Mouse (Mus musculus): ENCODE measurements around the gene Gm10061.
"Not testable (repeated sequence)": the region's sequence is repeated elsewhere in the genome, so short reads cannot be mapped to it uniquely, and the experiment has no call there.

Gm10061 gene

DNA sequence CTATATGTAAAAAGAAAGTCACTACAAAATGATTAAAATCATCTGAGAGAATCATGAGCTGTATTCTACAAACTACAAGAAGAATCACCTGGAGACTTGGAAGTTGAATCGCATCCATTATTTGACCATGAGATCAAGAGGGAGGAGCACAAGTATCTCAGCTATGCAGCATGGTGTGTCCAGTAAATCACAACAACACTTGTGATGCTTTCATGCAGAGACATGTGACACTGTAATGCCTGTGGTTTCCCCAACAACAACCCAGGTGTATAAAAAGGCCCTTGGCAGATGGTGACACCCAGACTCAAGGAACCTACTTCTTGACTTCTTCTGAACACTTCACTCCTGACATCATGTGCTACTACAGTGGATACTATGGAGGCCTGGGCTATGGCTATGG is at the start of gene Gm10061:
Gene Gm10061 (plus strand): TSS at position 301 of the 400 bp plus-strand sequence.
- no peak for DNase-seq (ENCODE audit: low spot score in 2 of 2)

DNA sequence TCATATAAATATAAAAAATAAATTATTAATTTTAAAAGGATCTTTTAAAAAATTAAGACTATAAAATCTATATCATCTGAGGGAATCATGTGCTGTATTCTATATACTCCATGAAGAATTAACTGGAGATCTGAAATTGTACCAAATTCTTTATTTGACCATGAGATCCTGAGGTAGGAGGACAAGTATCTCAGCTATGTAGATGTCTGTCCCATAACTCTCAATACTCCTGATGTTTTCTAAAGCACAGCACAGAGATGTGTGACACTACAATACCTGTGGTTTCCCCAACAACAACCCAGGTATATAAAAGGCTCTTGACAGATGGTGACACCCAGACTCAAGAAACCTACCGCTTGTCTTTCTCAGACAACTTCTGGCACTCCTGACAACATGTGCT is 10.3 kb upstream of the Gm10061 start, which contains the start of gene Gm6358:
Gene Gm6358 (plus strand): TSS at position 301 of the 400 bp plus-strand sequence.
- no peak for DNase-seq (ENCODE audit: low spot score in 2 of 2)

DNA sequence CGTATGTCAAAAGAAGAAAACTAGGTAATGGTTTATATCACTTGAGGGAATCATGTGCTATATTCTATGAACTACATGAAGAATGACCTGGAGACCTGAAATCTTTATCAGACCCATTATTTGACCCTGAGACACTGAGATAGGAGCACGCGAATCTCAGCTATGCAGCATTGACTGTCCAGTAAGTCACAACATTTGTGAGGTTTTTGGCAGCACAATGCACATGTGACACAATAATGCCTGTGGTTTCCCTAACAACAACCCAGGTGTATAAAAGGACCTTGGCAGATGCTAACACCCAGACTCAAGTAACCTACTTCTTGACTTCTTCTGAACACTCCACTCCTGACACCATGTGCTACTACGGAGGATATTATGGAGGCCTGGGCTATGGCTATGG is 6.8 kb downstream of the Gm10061 start, which contains the start of gene Gm9789:
Gene Gm9789 (plus strand): TSS at position 301 of the 400 bp plus-strand sequence.
- no peak for DNase-seq (ENCODE audit: low spot score in 2 of 2)

DNA sequence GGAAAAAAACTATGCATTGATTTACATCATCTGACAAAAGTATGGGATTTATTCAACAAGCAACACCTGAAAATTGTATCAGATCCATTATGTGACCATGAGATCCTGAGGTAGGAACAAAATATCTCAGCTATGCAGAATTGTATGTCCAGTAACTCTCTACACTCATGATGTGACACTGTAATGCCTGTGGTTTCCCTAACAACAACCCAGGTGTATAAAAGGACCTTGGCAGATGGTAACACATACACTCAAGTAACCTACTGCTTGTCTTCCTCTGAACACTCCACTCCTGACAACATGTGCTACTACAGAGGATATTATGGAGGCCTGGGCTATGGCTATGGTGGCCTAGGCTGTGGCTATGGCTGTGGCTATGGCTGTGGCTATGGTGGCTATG is 18.3 kb downstream of the Gm10061 start, which contains the start of gene Gm7735:
Gene Gm7735 (plus strand): TSS at position 301 of the 400 bp plus-strand sequence.
- not testable (repeated sequence) for DNase-seq (ENCODE audit: low spot score in 2 of 2)

DNA sequence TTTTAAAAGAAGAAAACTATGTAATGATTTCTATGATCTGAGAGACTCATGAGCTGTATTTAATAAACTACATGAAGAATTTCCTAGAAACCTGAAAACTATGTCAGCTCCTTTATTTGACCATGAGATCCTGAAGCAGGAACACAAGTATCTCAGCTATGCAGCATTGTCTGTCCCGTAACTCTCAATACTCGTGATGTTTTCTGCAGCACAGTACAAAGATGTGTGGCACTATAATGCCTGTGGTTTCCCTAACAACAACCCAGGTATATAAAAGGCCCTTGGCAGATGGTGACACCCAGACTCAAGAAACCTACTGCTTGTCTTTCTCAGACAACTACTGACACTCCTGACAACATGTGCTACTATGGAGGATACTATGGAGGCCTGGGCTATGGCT is 23.5 kb downstream of the Gm10061 start, which contains the start of gene 1110057P08Rik:
Gene 1110057P08Rik (plus strand): TSS at position 301 of the 400 bp plus-strand sequence.
- no peak for DNase-seq (ENCODE audit: low spot score in 2 of 2)

DNA sequence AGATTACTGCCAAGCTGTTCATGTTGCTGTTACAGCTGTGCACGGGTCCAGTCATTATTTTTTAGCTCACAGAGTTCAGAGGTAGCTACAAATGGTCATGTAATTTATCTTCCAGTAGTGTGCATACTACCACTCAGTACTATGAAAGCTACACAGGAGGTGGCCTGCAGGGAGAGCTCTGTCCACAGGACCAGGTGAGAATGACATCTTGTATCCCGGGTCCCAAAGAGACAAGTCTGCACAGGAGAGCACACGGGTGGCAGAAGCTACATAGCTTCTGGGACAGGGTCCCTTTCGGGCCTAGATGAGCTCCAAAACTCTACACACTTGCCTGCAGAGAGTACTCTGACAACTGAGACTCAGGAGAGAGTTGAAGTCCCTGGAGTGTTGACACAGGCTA is 37.7 kb downstream of the Gm10061 start:
- DNase-seq (ENCODE audit: low spot score in 2 of 2) = no peak

Data from spleen, postnatal 4 days (tissue).